Mouse (Mus musculus) kidney, postnatal 4 days (tissue): ENCODE measurements around the gene 4921507P07Rik.
"Not testable (repeated sequence)": the region's sequence is repeated elsewhere in the genome, so short reads cannot be mapped to it uniquely, and the experiment has no call there.

ENCODE experiments used
- DNase-seq, 2 experiments: peaks; one replicate each; pipeline ENCODE4 v3.0.0; 2021; ENCODE audit warnings: mixed read lengths in 2 of 2

The 4921507P07Rik gene

GRCm38 (mm10) chr6:50596301-50597211 lies at the start of gene 4921507P07Rik:
TSS of gene 4921507P07Rik (minus strand) at chr6:50596632.
- DNase-seq, result peak; percentile 97 to 98

GRCm38 (mm10) chr6:50644701-50645100 lies 48.3 kb upstream of the 4921507P07Rik start:
- peak in 1 of 2 experiments; percentile 24 for DNase-seq

GRCm38 (mm10) chr6:50641898-50642297 lies 45.5 kb upstream of the 4921507P07Rik start:
- DNase-seq, result peak; percentile 39 to 53

- DNase-seq, result no peak
These were observed 43.9 kb upstream of the 4921507P07Rik start for GRCm38 (mm10) chr6:50640377-50640776.

- DNase-seq, result peak; percentile 34 to 43
These were observed 43.2 kb upstream of the 4921507P07Rik start for GRCm38 (mm10) chr6:50639656-50640055.

GRCm38 (mm10) chr6:50626170-50626569 lies 29.7 kb upstream of the 4921507P07Rik start:
- not testable (repeated sequence) for DNase-seq

- not testable (repeated sequence) for DNase-seq
These were observed 21.8 kb upstream of the 4921507P07Rik start for GRCm38 (mm10) chr6:50618273-50618672.

GRCm38 (mm10) chr6:50601620-50602019 lies 5.2 kb upstream of the 4921507P07Rik start:
- DNase-seq, result peak; percentile 57 to 65

- DNase-seq, result peak; percentile 66 to 72
These were observed 2.1 kb upstream of the 4921507P07Rik start for GRCm38 (mm10) chr6:50598560-50598959.

- no peak for DNase-seq
These were observed 2.1 kb downstream of the 4921507P07Rik start for GRCm38 (mm10) chr6:50594372-50594771.

- DNase-seq, result peak in 1 of 2 experiments; percentile 17
These were observed 3.0 kb downstream of the 4921507P07Rik start for GRCm38 (mm10) chr6:50593334-50593845.

- DNase-seq, result no peak
These were observed 6.2 kb downstream of the 4921507P07Rik start for GRCm38 (mm10) chr6:50590234-50590633.

GRCm38 (mm10) chr6:50588251-50588650 lies 8.2 kb downstream of the 4921507P07Rik start:
- DNase-seq, result peak in 1 of 2 experiments; percentile 34

- DNase-seq, result no peak
These were observed 9.0 kb downstream of the 4921507P07Rik start for GRCm38 (mm10) chr6:50587412-50587811.

- peak in 1 of 2 experiments; percentile 17 for DNase-seq
These were observed 10.1 kb downstream of the 4921507P07Rik start for GRCm38 (mm10) chr6:50586316-50586715.

GRCm38 (mm10) chr6:50585733-50586132 lies 10.7 kb downstream of the 4921507P07Rik start:
- no peak for DNase-seq

GRCm38 (mm10) chr6:50571661-50572060 lies 24.8 kb downstream of the 4921507P07Rik start:
- DNase-seq, result no peak

- DNase-seq, result no peak
These were observed 29.5 kb downstream of the 4921507P07Rik start for GRCm38 (mm10) chr6:50566997-50567255.

GRCm38 (mm10) chr6:50566141-50566996 lies 30.1 kb downstream of the 4921507P07Rik start, which contains the start of gene Cycs:
TSS of gene Cycs (minus strand) at chr6:50566538.
- peak; percentile 100 for DNase-seq

GRCm38 (mm10) chr6:50563651-50564050 lies 32.8 kb downstream of the 4921507P07Rik start:
- no peak for DNase-seq

GRCm38 (mm10) chr6:50562421-50562820 lies 34.0 kb downstream of the 4921507P07Rik start:
- no peak for DNase-seq

- DNase-seq, result no peak
These were observed 35.7 kb downstream of the 4921507P07Rik start for GRCm38 (mm10) chr6:50560776-50561175.

GRCm38 (mm10) chr6:50558877-50559276 lies 37.6 kb downstream of the 4921507P07Rik start:
- no peak for DNase-seq
